Mouse (Mus musculus): ENCODE measurements around the gene 1700067K01Rik.

Gene 1700067K01Rik

GRCm38 (mm10) chr8:84052746-84053145 is 51.4 kb downstream of the 1700067K01Rik start:
- in situ Hi-C loops (cut with MboI, MseI): no loop called here

- in situ Hi-C loops (cut with MboI, MseI): no loop called here
Observed at GRCm38 (mm10) chr8:84053229-84053628, 51.9 kb downstream of the 1700067K01Rik start.

Measured in regulatory T cell (primary cell).